Mouse (Mus musculus) lung, postnatal 0 days (tissue): ENCODE measurements around the gene Depdc1b. TPM values are rescaled to one million over a fixed set of nuclear protein-coding genes. Genes with fewer than 3 reads are reported as not detected.

ENCODE experiments used
- ATAC-seq: fragments of 200-750 bp; cut with Nextera tagmentation; 2 replicates; pipeline ENCODE4 v1.8.0; 2017; ENCODE audit warnings: moderate library complexity
- DNase-seq: peaks from one replicate; pipeline ENCODE4 v3.0.0-alpha.2; 2016; ENCODE audit warnings: low spot score
- H3K27ac ChIP-seq: fragments of 300-500 bp; sonication (generic); 2 replicates; pipeline ENCODE4 v1.5.1; 2014; ENCODE audit warnings: antibody characterized with exemption, mild to moderate bottlenecking, low read length, mixed read lengths
- H3K27me3 ChIP-seq: fragments of 300-500 bp; sonication (generic); replicated peaks from 2 replicates; pipeline ENCODE4 v1.6.1; 2014; ENCODE audit warnings: low read length, mixed read lengths; ENCODE audit not compliant: insufficient read depth
- H3K36me3 ChIP-seq: fragments of 300-500 bp; sonication (generic); 2 replicates; pipeline ENCODE4 v1.6.1; 2014; ENCODE audit warnings: low read length, mixed read lengths; ENCODE audit not compliant: insufficient read depth
- H3K4me1 ChIP-seq: fragments of 300-500 bp; sonication (generic); 2 replicates; pipeline ENCODE4 v1.6.1; 2014; ENCODE audit warnings: antibody characterized with exemption, low read depth, low read length, mixed read lengths; ENCODE audit not compliant: insufficient read depth
- H3K4me2 ChIP-seq: fragments of 300-500 bp; sonication (generic); replicated peaks from 2 replicates; pipeline ENCODE4 v1.6.1; 2014; ENCODE audit warnings: low read depth, mild to moderate bottlenecking, low read length, moderate library complexity, mixed read lengths
- H3K4me3 ChIP-seq: fragments of 300-500 bp; sonication (generic); 2 replicates; pipeline ENCODE4 v1.5.1; 2014; ENCODE audit warnings: low read depth, low read length
- H3K9ac ChIP-seq: fragments of 300-500 bp; sonication (generic); replicated peaks from 2 replicates; pipeline ENCODE4 v1.6.1; 2014; ENCODE audit warnings: low read depth, mild to moderate bottlenecking
- H3K9me3 ChIP-seq: fragments of 300-500 bp; sonication (generic); 2 replicates; pipeline ENCODE4 v1.6.1; 2016; ENCODE audit warnings: low read length, mixed read lengths
- CTCF ChIP-seq: IDR thresholded peaks from 2 replicates; pipeline ENCODE4 v1.5.1; 2016; ENCODE audit warnings: antibody characterized with exemption, mild to moderate bottlenecking
- EP300 ChIP-seq: IDR thresholded peaks from 2 replicates; pipeline ENCODE4 v1.6.1; 2016; ENCODE audit warnings: antibody characterized with exemption, mild to moderate bottlenecking, control low read depth
- WGBS: fragments of 180-500 bp; shearing (Covaris S2); extraction: QIAGEN DNeasy Blood & Tissue Kit; methylation state at CpG from one replicate; pipeline ENCODE4 v1.1.7; 2014; 5-methylcytosine and 5-hydroxymethylcytosine counted together
- polyA plus RNA-seq: library from polyadenylated mRNA; unstranded; fragments of >200 nt; fragmentation: Nextera tagmentation; extraction: Ambion mirVana; gene quantifications from 2 replicates; pipeline ENCODE4 v1.2.1, GENCODE M21; 2015

Gene Depdc1b
- polyA plus RNA-seq, 1 experiment from 2014 or later: 0.70 TPM

DNA sequence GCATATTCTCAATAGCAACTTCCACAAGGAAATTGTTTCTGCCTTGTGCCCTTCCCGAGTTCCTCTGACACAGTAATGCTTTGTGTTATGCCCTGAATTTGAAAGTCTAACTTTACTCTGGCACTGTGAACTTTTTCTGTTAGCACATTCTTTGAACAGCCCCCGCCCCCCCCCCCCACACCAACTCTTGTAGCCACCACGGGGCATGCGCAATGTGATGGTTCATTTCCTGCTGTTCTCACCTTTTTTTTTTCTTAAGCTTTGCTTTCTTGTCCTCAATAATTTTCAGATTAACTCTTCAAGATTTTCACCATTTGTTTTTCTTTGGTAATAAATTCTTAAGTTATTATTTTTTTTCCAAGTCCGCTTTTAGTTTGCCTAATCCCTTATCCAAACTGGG lies 42.7 kb upstream of the Depdc1b start:
- H3K4me3 ChIP-seq: no peak overlapping the region
- H3K4me2 ChIP-seq: no peak overlapping the region

DNA sequence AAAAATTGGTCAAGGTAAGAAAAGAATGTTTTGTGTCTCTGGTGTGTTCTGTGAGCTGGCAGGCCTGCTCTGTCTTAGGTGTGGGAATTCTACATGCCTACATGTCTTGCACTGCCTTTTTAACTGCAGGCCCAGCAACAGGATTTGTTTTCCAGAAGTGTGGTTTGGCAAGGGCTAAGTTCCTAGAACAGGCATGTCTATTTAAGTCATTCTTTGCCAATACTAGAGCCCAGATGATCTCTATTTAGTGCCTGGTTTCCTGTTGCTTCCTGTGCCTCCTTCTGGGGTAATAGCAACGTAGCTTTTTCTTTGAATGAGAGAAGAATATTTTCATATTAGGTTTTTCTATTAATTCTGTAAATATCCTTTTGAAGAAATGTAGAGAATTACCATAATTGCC lies 39.6 kb upstream of the Depdc1b start:
- Histone ChIP-seq H3K9me3 (no peaks in the 10 kb centered on the region), H3K36me3 (no peaks in the 10 kb centered on the region), H3K4me1 (no peaks in the 10 kb centered on the region; the same call in 1 of the 2 replicates), H3K27ac (no peak overlapping the region), H3K27me3 (no peaks in the 10 kb centered on the region), H3K4me2 (no peak overlapping the region), H3K4me3 (no peak overlapping the region), H3K9ac (no peak overlapping the region)
- WGBS: 37% methylated on average over 1 of the region's 1 CpGs
- no peak for TF ChIP-seq CTCF
- no peak for TF ChIP-seq EP300
- DNase-seq (peak; percentile 12), ATAC-seq (no peak)

More for the DNA sequence above, 42.7 kb upstream of the Depdc1b start:
- Histone ChIP-seq H3K36me3 (no peaks in the 10 kb centered on the region), H3K9me3 (no peaks in the 10 kb centered on the region), H3K27me3 (no peaks in the 10 kb centered on the region), H3K9ac (no peak overlapping the region), H3K4me1 (no peaks in the 10 kb centered on the region; the same call in 1 of the 2 replicates), H3K27ac (no peak overlapping the region)
- 34% methylated on average over 5 of the region's 5 CpGs for WGBS
- no peak for ATAC-seq
- no peak for DNase-seq
- TF ChIP-seq EP300: no peak
- no peak for TF ChIP-seq CTCF

DNA sequence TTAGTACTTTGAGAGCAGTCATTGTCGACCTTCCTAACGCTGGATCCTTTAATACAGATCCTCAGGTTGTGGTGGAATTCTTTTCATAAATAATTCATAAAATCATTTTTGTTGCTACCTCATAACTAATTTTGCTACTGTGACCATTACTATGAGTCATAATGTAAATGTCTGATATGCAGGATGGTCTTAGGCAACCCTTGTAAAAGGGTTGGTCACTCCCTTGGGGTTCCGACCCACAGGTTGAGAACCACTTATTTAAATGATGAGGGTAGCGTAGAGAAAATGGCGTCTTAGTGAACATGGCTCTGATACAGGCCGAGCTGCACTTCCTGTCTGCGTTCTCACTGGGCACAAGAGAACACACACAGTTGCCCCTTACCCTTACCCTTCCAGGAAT lies 38.8 kb upstream of the Depdc1b start:
- Histone ChIP-seq H3K27me3 (no peaks in the 10 kb centered on the region), H3K9ac (no peak overlapping the region), H3K4me2 (no peak overlapping the region), H3K4me1 (no peaks in the 10 kb centered on the region; the same call in 1 of the 2 replicates), H3K27ac (no peak overlapping the region), H3K36me3 (no peaks in the 10 kb centered on the region), H3K4me3 (no peak overlapping the region), H3K9me3 (no peaks in the 10 kb centered on the region)
- no peak for DNase-seq
- no peak for ATAC-seq
- WGBS: 87% methylated on average over 7 of the region's 7 CpGs
- TF ChIP-seq CTCF: no peak
- TF ChIP-seq EP300: no peak

DNA sequence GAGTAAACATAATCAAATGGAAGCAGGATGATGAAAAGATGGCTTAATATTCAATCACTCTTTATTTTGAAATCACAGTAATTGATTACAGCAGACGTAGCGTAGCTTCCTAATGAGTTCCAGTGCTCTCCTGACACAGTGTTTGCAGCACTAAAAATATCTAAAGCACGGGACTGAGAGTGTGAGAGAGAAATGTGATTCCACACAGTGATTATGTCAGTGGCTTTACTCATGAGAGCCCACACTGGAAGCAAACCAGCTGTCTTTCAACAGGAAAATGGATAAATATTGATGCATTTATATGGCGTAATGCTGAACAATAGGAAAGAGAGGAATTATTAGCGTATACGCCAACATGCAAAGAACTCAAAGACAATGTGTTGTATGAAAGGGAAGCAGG lies 37.5 kb upstream of the Depdc1b start:
- no peak overlapping the region for H3K4me3 ChIP-seq
- H3K4me1 ChIP-seq: no peaks in the 10 kb centered on the region
- H3K27ac ChIP-seq: no peak overlapping the region
- no peak overlapping the region for H3K9ac ChIP-seq
- ATAC-seq (no peak), DNase-seq (peak; percentile 27)
- 51% methylated on average over 6 of the region's 6 CpGs for WGBS
- no peak for TF ChIP-seq CTCF
- TF ChIP-seq EP300: no peak
- no peaks in the 10 kb centered on the region for H3K27me3 ChIP-seq
- no peaks in the 10 kb centered on the region for H3K36me3 ChIP-seq
- no peaks in the 10 kb centered on the region for H3K9me3 ChIP-seq
- H3K4me2 ChIP-seq: no peak overlapping the region

DNA sequence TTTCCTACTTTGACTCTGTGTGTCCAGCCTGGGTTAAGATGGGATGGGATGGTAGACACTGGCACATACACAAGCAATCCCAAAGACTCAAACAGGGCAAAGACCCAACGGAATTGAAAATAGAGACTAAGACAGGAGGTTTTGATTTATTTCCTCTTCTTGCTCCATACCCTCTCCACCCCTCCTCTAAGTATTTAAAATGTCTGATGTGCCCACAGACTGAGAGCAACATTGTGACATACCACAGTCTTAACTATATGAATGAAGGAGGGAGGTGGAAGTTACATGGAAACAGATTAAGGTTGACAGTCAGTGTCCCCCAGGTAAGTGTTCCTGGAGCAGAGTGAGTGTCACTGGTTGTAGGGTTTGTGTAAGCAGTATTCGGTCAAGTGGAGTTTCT lies 31.8 kb upstream of the Depdc1b start:
- Histone ChIP-seq H3K4me2 (no peak overlapping the region), H3K4me3 (no peak overlapping the region), H3K36me3 (no peaks in the 10 kb centered on the region), H3K9ac (no peak overlapping the region), H3K9me3 (no peaks in the 10 kb centered on the region), H3K27ac (no peak overlapping the region), H3K27me3 (no peaks in the 10 kb centered on the region), H3K4me1 (no peaks in the 10 kb centered on the region)
- TF ChIP-seq CTCF: no peak
- TF ChIP-seq EP300: no peak
- no peak for ATAC-seq
- 87% methylated on average over 2 of the region's 2 CpGs for WGBS
- no peak for DNase-seq

DNA sequence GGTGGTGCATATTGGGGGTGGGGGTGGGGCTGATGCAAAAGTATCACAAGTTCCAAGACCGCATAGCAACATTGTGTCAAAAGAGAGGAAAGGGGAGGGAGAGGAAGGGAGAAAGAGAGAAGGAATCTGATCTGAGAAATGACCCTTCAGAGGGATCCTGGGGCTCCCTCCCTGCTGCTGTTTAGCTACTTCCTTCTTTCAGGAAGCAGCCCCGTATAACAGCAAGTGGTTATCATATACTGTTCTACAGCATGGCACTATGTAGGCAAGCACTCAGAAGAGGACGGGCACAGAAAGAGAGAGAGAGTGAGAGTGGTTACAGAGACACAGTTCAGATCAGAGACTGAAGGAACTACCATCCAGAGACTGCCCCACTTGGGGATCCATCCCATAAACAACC lies 28.2 kb upstream of the Depdc1b start:
- Histone ChIP-seq H3K4me1 (no peaks in the 10 kb centered on the region), H3K9me3 (no peaks in the 10 kb centered on the region), H3K9ac (no peak overlapping the region), H3K36me3 (no peaks in the 10 kb centered on the region), H3K27ac (no peak overlapping the region), H3K4me2 (no peak overlapping the region), H3K27me3 (no peaks in the 10 kb centered on the region), H3K4me3 (no peak overlapping the region)
- 42% methylated on average over 3 of the region's 3 CpGs for WGBS
- no peak for TF ChIP-seq CTCF
- no peak for TF ChIP-seq EP300
- no peak for ATAC-seq
- DNase-seq: no peak

DNA sequence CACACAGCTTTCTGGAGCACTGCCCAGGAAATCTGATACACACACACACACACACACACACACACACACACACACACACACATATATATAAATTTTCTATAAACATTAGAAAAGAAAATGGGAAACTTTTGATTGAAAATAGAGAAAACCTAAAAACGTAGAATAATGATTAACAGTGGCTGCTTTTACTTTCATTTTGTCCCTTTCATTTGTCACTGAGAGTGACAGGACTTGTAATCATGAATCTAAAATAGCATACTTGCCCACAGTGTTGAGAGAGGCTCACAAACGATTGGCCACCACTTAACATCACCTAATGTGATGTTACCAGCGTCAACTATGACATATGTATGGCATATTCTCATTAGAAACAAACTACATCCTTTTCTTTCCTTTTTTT lies 26.7 kb upstream of the Depdc1b start:
- no peak for TF ChIP-seq CTCF
- no peak for TF ChIP-seq EP300
- no peak overlapping the region for H3K4me3 ChIP-seq
- no peak overlapping the region for H3K4me2 ChIP-seq
- WGBS: 66% methylated on average over 3 of the region's 3 CpGs
- H3K9me3 ChIP-seq: no peaks in the 10 kb centered on the region
- DNase-seq (no peak), ATAC-seq (no peak)
- no peaks in the 10 kb centered on the region for H3K4me1 ChIP-seq
- H3K36me3 ChIP-seq: no peaks in the 10 kb centered on the region
- H3K27ac ChIP-seq: no peak overlapping the region
- no peak overlapping the region for H3K9ac ChIP-seq
- H3K27me3 ChIP-seq: no peaks in the 10 kb centered on the region
